Mouse (Mus musculus): ENCODE results near the gene Slc29a2.

DNA sequence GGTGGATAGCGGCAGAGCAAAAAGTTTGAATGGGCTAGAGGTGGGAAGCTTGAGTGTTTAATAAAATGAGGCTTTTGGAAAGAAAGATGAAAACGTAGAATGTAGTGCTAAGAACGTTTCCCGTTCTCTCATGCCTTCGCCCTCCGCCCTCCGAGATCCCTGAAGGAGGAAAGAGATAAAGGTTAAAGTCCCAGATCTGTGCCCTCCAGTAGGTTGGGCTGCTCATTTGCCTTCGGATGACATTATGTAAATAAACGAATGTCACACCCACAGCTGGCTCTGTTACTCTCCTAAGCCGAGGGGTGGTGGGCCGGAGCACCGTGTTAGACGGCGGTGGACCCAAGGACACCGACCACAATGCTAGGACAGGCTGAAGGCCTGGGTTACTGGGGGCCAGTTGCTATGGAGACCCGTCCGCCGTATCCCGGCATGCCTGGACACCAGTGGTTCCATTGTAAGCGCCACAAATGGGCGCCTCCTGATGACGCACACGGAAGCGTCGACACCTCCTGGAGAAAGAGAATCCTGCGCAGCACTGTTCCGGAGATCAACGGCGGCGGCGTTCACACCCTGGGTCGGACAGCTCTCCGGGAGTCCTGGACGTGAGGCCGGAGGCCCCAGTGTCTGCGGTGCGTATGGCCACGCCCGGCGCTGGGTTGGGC is 17.3 kb downstream of the Slc29a2 start, which contains the start of gene Brms1:
- TF ChIP-seq EP300 (IDR thresholded peaks at IDR 0.05; ENCODE audit: low read depth) = no peak
- no peak for TF ChIP-seq CTCF (IDR thresholded peaks at IDR 0.05; ENCODE audit: low read depth)
